Mouse (Mus musculus) stomach, postnatal 0 days (tissue): ENCODE data around the gene Hnrnpd.

Experiments
- CTCF ChIP-seq: IDR thresholded peaks from 2 replicates; pipeline ENCODE4 v1.5.1; 2016; ENCODE audit warnings: antibody characterized with exemption, low read depth, mild to moderate bottlenecking, moderate library complexity
- EP300 ChIP-seq: optimal IDR thresholded peaks from 2 replicates; pipeline ENCODE3; 2016; ENCODE audit warnings: antibody characterized with exemption

DNA sequence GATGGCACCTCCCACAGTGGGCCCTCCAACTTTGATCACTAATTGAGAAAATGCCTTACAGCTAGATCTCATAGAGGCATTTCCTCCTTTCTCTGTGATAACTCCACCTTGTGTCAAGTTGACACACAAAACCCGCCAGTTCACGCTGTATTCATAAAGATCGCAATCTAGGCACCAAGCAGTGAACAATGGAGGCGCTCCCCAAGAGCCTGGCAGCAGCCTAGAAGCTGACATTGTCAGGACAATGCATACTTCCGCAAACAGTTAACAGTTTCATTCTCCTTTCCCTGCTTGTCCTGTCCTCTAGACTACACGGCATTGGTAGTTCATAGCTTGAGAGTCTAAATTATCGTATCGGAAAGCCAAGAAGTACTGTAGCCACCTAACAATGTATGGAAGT, 56.7 kb downstream of the Hnrnpd start:
- TF ChIP-seq CTCF (no peak), EP300 (no peak)
